Mouse (Mus musculus): ENCODE data around the gene BC003965. TPM values are rescaled to one million over a fixed set of nuclear protein-coding genes. Genes with fewer than 3 reads are reported as not detected.
"Not testable (repeated sequence)": the region's sequence is repeated elsewhere in the genome, so short reads cannot be mapped to it uniquely, and the experiment has no call there.

Gene BC003965
- polyA plus RNA-seq, 1 experiment: 6.3 TPM

- Histone ChIP-seq H3K27ac (ENCODE audit: insufficient read depth, low read depth, low read length) (peak overlapping the region; percentile 73), H3K4me3 (ENCODE audit: low read depth, low read length) (no peak overlapping the region), H3K27me3 (ENCODE audit: control insufficient read depth, insufficient read depth, low read length) (no peaks in the 10 kb centered on the region), H3K36me3 (ENCODE audit: control insufficient read depth, insufficient read depth, low read length) (peaks cover 3% of the 10 kb centered on the region; the same call in 1 of the 2 replicates), H3K4me1 (ENCODE audit: control insufficient read depth, insufficient read depth, insufficient read length, low read length) (peaks cover 2% of the 10 kb centered on the region; the same call in 1 of the 2 replicates)
- no peak for TF ChIP-seq CTCF (IDR thresholded peaks at IDR 0.05; ENCODE audit: extremely low read depth, insufficient read length, insufficient replicate concordance, low read depth, low read length)
- TF ChIP-seq POLR2A (IDR thresholded peaks at IDR 0.05; ENCODE audit: low read depth, low read length): no peak
- 80% methylated on average over 7 of the region's 7 CpGs for WGBS
Observed at GRCm38 (mm10) chr17:25224586-25225222, 40.4 kb downstream of the BC003965 start.

- TF ChIP-seq POLR2A (IDR thresholded peaks at IDR 0.05; ENCODE audit: low read depth, low read length) (no peak), CTCF (IDR thresholded peaks at IDR 0.05; ENCODE audit: extremely low read depth, insufficient read length, insufficient replicate concordance, low read depth, low read length) (no peak)
- Histone ChIP-seq H3K27me3 (ENCODE audit: control insufficient read depth, insufficient read depth, low read length) (no peaks in the 10 kb centered on the region), H3K4me1 (ENCODE audit: control insufficient read depth, insufficient read depth, insufficient read length, low read length) (peaks cover 2% of the 10 kb centered on the region; the same call in 1 of the 2 replicates), H3K4me3 (ENCODE audit: low read depth, low read length) (no peak overlapping the region), H3K36me3 (ENCODE audit: control insufficient read depth, insufficient read depth, low read length) (peaks cover 9% of the 10 kb centered on the region; the same call in 1 of the 2 replicates), H3K27ac (ENCODE audit: insufficient read depth, low read depth, low read length) (no peak overlapping the region)
- WGBS: 85% methylated on average over 4 of the region's 4 CpGs
Observed at GRCm38 (mm10) chr17:25225659-25226058, 41.3 kb downstream of the BC003965 start.

GRCm38 (mm10) chr17:25227991-25228390 is 43.6 kb downstream of the BC003965 start:
- TF ChIP-seq POLR2A (IDR thresholded peaks at IDR 0.05; ENCODE audit: low read depth, low read length): no peak
- no peak for TF ChIP-seq CTCF (IDR thresholded peaks at IDR 0.05; ENCODE audit: extremely low read depth, insufficient read length, insufficient replicate concordance, low read depth, low read length)
- H3K36me3 ChIP-seq (ENCODE audit: control insufficient read depth, insufficient read depth, low read length): peaks cover 17% of the 10 kb centered on the region
- H3K4me1 ChIP-seq (ENCODE audit: control insufficient read depth, insufficient read depth, insufficient read length, low read length): peaks cover 2% of the 10 kb centered on the region; the same call in 1 of the 2 replicates
- no peaks in the 10 kb centered on the region for H3K27me3 ChIP-seq (ENCODE audit: control insufficient read depth, insufficient read depth, low read length)
- no peak overlapping the region; the same call in 1 of the 2 replicates for H3K27ac ChIP-seq (ENCODE audit: insufficient read depth, low read depth, low read length)
- 72% methylated on average over 5 of the region's 5 CpGs for WGBS
- H3K4me3 ChIP-seq (ENCODE audit: low read depth, low read length): no peak overlapping the region

GRCm38 (mm10) chr17:25230014-25230655 is 45.8 kb downstream of the BC003965 start:
- WGBS: 58% methylated on average over 17 of the region's 17 CpGs
- H3K36me3 ChIP-seq (ENCODE audit: control insufficient read depth, insufficient read depth, low read length): peaks cover 25% of the 10 kb centered on the region
- not testable (repeated sequence) for H3K27ac ChIP-seq (ENCODE audit: insufficient read depth, low read depth, low read length); H3K27me3 ChIP-seq (ENCODE audit: control insufficient read depth, insufficient read depth, low read length); H3K4me1 ChIP-seq (ENCODE audit: control insufficient read depth, insufficient read depth, insufficient read length, low read length)
- H3K4me3 ChIP-seq (ENCODE audit: low read depth, low read length): 0 out of 2 replicates have a peak overlapping the region, but pooled peaks have one; percentile 3

- 70% methylated on average over 3 of the region's 3 CpGs for WGBS
- TF ChIP-seq CTCF (IDR thresholded peaks at IDR 0.05; ENCODE audit: extremely low read depth, insufficient read length, insufficient replicate concordance, low read depth, low read length): no peak
- no peak for TF ChIP-seq POLR2A (IDR thresholded peaks at IDR 0.05; ENCODE audit: low read depth, low read length)
- H3K36me3 ChIP-seq (ENCODE audit: control insufficient read depth, insufficient read depth, low read length): peaks cover 28% of the 10 kb centered on the region
- 0 out of 2 replicates have a peak overlapping the region, but pooled peaks have one; percentile 3 for H3K4me3 ChIP-seq (ENCODE audit: low read depth, low read length)
- no peaks in the 10 kb centered on the region for H3K4me1 ChIP-seq (ENCODE audit: control insufficient read depth, insufficient read depth, insufficient read length, low read length)
- no peaks in the 10 kb centered on the region for H3K27me3 ChIP-seq (ENCODE audit: control insufficient read depth, insufficient read depth, low read length)
- no peak overlapping the region for H3K27ac ChIP-seq (ENCODE audit: insufficient read depth, low read depth, low read length)
Observed at GRCm38 (mm10) chr17:25230700-25231099, 46.3 kb downstream of the BC003965 start.

GRCm38 (mm10) chr17:25231621-25232020 is 47.3 kb downstream of the BC003965 start:
- peaks cover 29% of the 10 kb centered on the region for H3K36me3 ChIP-seq (ENCODE audit: control insufficient read depth, insufficient read depth, low read length)
- H3K27me3 ChIP-seq (ENCODE audit: control insufficient read depth, insufficient read depth, low read length); H3K4me3 ChIP-seq (ENCODE audit: low read depth, low read length); H3K4me1 ChIP-seq (ENCODE audit: control insufficient read depth, insufficient read depth, insufficient read length, low read length); H3K27ac ChIP-seq (ENCODE audit: insufficient read depth, low read depth, low read length): not testable (repeated sequence)
- WGBS: 97% methylated on average over 7 of the region's 11 CpGs

GRCm38 (mm10) chr17:25235635-25236034 is 51.3 kb downstream of the BC003965 start:
- WGBS: 84% methylated on average over 9 of the region's 9 CpGs
- TF ChIP-seq CTCF (IDR thresholded peaks at IDR 0.05; ENCODE audit: extremely low read depth, insufficient read length, insufficient replicate concordance, low read depth, low read length) (no peak), POLR2A (IDR thresholded peaks at IDR 0.05; ENCODE audit: low read depth, low read length) (no peak)
- H3K36me3 ChIP-seq (ENCODE audit: control insufficient read depth, insufficient read depth, low read length): peaks cover 20% of the 10 kb centered on the region

More at GRCm38 (mm10) chr17:25235635-25236034, 51.3 kb downstream of the BC003965 start:
- Histone ChIP-seq H3K4me1 (ENCODE audit: control insufficient read depth, insufficient read depth, insufficient read length, low read length) (no peaks in the 10 kb centered on the region), H3K27me3 (ENCODE audit: control insufficient read depth, insufficient read depth, low read length) (no peaks in the 10 kb centered on the region), H3K27ac (ENCODE audit: insufficient read depth, low read depth, low read length) (no peak overlapping the region), H3K4me3 (ENCODE audit: low read depth, low read length) (no peak overlapping the region)

Other genes with a start within 250 kb of the BC003965 start
- gene Mapk8ip3, start 247.6 kb upstream of the BC003965 start, polyA plus RNA-seq (2012; rRNA removed): 37.0 and 51.7 TPM in 2 replicates
- 13.3 and 18.2 TPM in 2 replicates for gene Jpt2, start 223.9 kb upstream of the BC003965 start, polyA plus RNA-seq (2012; rRNA removed)
- 5.8 and 10.0 TPM in 2 replicates for gene Cramp1l, start 168.8 kb upstream of the BC003965 start, polyA plus RNA-seq (2012; rRNA removed)
- 4.2 and 8.4 TPM in 2 replicates for gene Ift140, start 168.5 kb upstream of the BC003965 start, polyA plus RNA-seq (2012; rRNA removed)
- gene Tmem204, start 101.0 kb upstream of the BC003965 start, polyA plus RNA-seq (2012; rRNA removed): 9.7 and 17.7 TPM in 2 replicates
- gene Telo2, start 68.6 kb upstream of the BC003965 start, polyA plus RNA-seq (2012; rRNA removed): 7.3 and 8.9 TPM in 2 replicates
- 0.10 TPM in 1 of 2 replicates, not detected in the other for gene Ptx4, start 63.8 kb upstream of the BC003965 start, polyA plus RNA-seq (2012; rRNA removed)
- 9.5 and 15.9 TPM in 2 replicates for gene Clcn7, start 51.2 kb upstream of the BC003965 start, polyA plus RNA-seq (2012; rRNA removed)
- gene Ccdc154, start 22.1 kb upstream of the BC003965 start, polyA plus RNA-seq (2012; rRNA removed): 0.06 TPM in 1 of 2 replicates, not detected in the other
- gene Gm38655, start 9.1 kb upstream of the BC003965 start, polyA plus RNA-seq (2012; rRNA removed): 0.33 and 0.46 TPM in 2 replicates
- gene Unkl, start 3.8 kb downstream of the BC003965 start, polyA plus RNA-seq (2012; rRNA removed): 7.1 and 11.7 TPM in 2 replicates
- gene Gnptg, start 55.6 kb downstream of the BC003965 start, polyA plus RNA-seq (2012; rRNA removed): 21.0 and 29.3 TPM in 2 replicates
- 6.8 and 13.3 TPM in 2 replicates for gene Tsr3, start 55.6 kb downstream of the BC003965 start, polyA plus RNA-seq (2012; rRNA removed)
- gene Baiap3, start 71.8 kb downstream of the BC003965 start, polyA plus RNA-seq (2012; rRNA removed): 10.1 TPM in 2 replicates
- gene Ube2i, start 90.1 kb downstream of the BC003965 start, polyA plus RNA-seq (2012; rRNA removed): 24.8 and 50.8 TPM in 2 replicates
- not detected in 2 replicates for gene Prss34, start 113.8 kb downstream of the BC003965 start, polyA plus RNA-seq (2012; rRNA removed)
- gene Prss28, start 124.1 kb downstream of the BC003965 start, polyA plus RNA-seq (2012; rRNA removed): not detected in 2 replicates
- gene Prss29, start 134.1 kb downstream of the BC003965 start, polyA plus RNA-seq (2012; rRNA removed): not detected in 2 replicates
- 0.39 TPM in 1 of 2 replicates, not detected in the other for gene Tpsab1, start 161.0 kb downstream of the BC003965 start, polyA plus RNA-seq (2012; rRNA removed)
- 3.8 TPM in 1 of 2 replicates, not detected in the other for gene Tpsb2, start 181.8 kb downstream of the BC003965 start, polyA plus RNA-seq (2012; rRNA removed)
- gene Tpsg1, start 184.7 kb downstream of the BC003965 start, polyA plus RNA-seq (2012; rRNA removed): 15.8 and 59.6 TPM in 2 replicates
- gene Cacna1h, start 249.2 kb downstream of the BC003965 start, polyA plus RNA-seq (2012; rRNA removed): 17.8 and 19.6 TPM in 2 replicates